Mouse (Mus musculus) small intestine, adult 2 months (tissue): ENCODE results near the gene Gas2l2.

Experiments used
- CTCF ChIP-seq: fragments of 200-500 bp; IDR thresholded peaks from 2 replicates; pipeline ENCODE4 v1.5.1; 2012; ENCODE audit warnings: low read depth, mild to moderate bottlenecking, control low read depth, inconsistent platforms, low read length, moderate library complexity, mixed read lengths; ENCODE audit not compliant: insufficient replicate concordance, insufficient read length; ENCODE audit errors: extremely low read depth
- POLR2A ChIP-seq: fragments of 200-500 bp; IDR thresholded peaks from 2 replicates; pipeline ENCODE4 v1.6.1; 2012; ENCODE audit warnings: low read depth, mild to moderate bottlenecking, control low read depth, inconsistent platforms, low read length, moderate library complexity

- no peak for TF ChIP-seq POLR2A
- no peak for TF ChIP-seq CTCF
These were observed 14.6 kb upstream of the Gas2l2 start for GRCm38 (mm10) chr11:83443824-83444223.
